Mouse (Mus musculus) thymus, adult 18-20 months (tissue): ENCODE measurements around the gene Rnf169.
A peak's percentile ranks its signal among the peaks of the same experiment; 100 is the strongest.

Source experiments
- DNase-seq, 2 experiments: peaks; one replicate each; pipeline ENCODE4 v3.0.0; 2022; ENCODE audit warnings: mixed read lengths in 2 of 2

The Rnf169 gene

GRCm38 (mm10) chr7:99890168-99890755, 90.0 kb downstream of the Rnf169 start:
- DNase-seq: peak; percentile 53 to 79

- DNase-seq: peak; percentile 67 to 81
Observed at GRCm38 (mm10) chr7:99889175-99889880, 90.9 kb downstream of the Rnf169 start.

- DNase-seq: no peak
Observed at GRCm38 (mm10) chr7:99887743-99888142, 92.5 kb downstream of the Rnf169 start.

GRCm38 (mm10) chr7:99887230-99887735, 93.0 kb downstream of the Rnf169 start:
- DNase-seq: no peak

DNA sequence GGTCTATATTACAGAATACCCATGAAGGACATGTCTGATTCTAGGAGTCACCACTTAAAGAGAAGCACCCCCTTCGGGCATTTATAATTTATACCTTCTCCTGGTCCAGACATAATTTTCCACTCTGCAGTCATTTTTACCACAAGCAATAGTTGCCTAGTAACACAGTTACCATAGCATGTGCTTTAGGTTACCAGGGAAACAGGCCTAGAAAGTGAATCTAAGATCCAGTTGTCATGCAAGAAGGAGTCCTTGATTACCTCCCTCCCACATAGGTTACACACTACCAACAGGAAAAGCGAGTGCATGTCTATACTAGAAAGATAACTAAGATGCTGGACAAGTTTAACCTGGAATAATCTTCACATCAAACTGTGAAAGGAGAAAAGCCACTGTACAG, 102.0 kb downstream of the Rnf169 start:
- no peak for DNase-seq

DNA sequence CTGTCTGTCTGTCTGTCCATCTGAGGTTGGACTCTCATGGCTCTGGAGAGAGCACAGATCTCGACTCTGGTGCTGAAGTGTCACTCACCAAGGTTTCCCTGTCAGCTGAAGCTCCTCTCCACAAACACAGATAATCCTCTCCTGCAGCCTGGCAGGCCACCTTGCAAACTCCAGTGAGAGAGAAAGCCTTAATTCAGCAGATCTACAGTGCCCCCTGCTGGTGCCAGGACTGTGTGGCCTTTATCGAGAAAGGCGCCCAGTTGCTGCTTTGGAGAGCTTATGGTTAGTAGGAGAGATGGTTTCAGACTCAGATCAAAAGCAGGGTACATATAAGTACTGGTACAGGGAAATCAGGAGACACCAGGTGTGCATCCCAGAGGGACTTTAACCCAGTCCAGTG, 103.9 kb downstream of the Rnf169 start:
- DNase-seq: peak; percentile 68 to 72

- no peak for DNase-seq
Observed at GRCm38 (mm10) chr7:99875891-99876290, 104.4 kb downstream of the Rnf169 start.

DNA sequence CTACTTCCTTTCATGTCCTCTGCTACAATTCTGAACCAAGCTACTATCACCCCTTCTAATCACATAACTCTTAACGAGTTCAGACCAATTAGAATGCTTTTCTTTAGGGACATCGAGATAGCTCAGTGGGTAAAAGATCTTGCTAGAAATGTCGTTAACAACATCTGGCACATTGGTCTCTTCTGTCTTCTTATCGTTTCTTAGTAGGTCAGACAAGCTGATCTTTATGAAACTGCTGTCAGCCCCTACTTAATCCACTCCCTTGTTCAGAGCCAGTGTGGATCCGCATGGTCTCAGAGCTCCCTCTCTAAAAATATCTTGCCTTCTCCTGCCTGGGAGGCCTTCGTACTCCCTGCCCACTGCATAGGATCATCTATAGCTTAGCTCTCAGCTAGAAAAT, 106.3 kb downstream of the Rnf169 start:
- no peak for DNase-seq
